In genomic region chr8:83574631-83575315, GRCm38 (mm10) we compare ENCODE assay signal across 11 mouse cellular contexts. TPM values are rescaled to one million over a fixed set of nuclear protein-coding genes. Genes with fewer than 3 reads are reported as not detected.
DNase-seq lines count a peak whose midpoint lies in the region; ATAC-seq lines count a peak whose summit lies in the region.
"Had no signal": no experiment of that assay in that cellular context is flagged by ENCODE, and none has a peak within 500 bp of the region (broad histone marks: within the 10 kb centered on the region; RNA-seq: fewer than 3 reads in every experiment).

No protein-coding gene starts in this region.

- H3K27ac ChIP-seq in limb, embryonic 13.5 days: 0 out of 2 replicates have a peak overlapping the region, but pooled peaks have one; percentile 69
- H3K27ac ChIP-seq in forebrain, embryonic 16.5 days (ENCODE audit: low read length): no peak overlapping the region
- no peak overlapping the region for H3K27ac ChIP-seq in midbrain, embryonic 14.5 days (replicated peaks; ENCODE audit: low read depth, low read length)

- H3K9ac ChIP-seq in limb, embryonic 13.5 days: peak overlapping the region; percentile 48; the same call in 1 of the 2 replicates
- H3K9ac ChIP-seq in forebrain, embryonic 16.5 days (replicated peaks; ENCODE audit: low read depth, low read length): no peak overlapping the region
- no peak overlapping the region for H3K9ac ChIP-seq in midbrain, embryonic 14.5 days (replicated peaks; ENCODE audit: low read length)

- no peak for ATAC-seq in megakaryocyte, adult 5-6 weeks (ENCODE audit: poor library complexity, severe bottlenecking)
- ATAC-seq in limb, embryonic 13.5 days (ENCODE audit: low FRiP score, low read depth): no peak
- no peak for ATAC-seq in forebrain, embryonic 16.5 days
- no peak for ATAC-seq in midbrain, embryonic 14.5 days (ENCODE audit: low FRiP score, low TSS enrichment)

- DNase-seq in heart, adult 18-20 months: peak; percentile 63 to 66
- no peak for DNase-seq in heart, postnatal 14 days
- DNase-seq in gastrocnemius, adult 8-10 months (ENCODE audit: low spot score in 2 of 2): peak; percentile 70 to 71
- DNase-seq in midbrain, embryonic 14.5 days: no peak

- no peaks in the 10 kb centered on the region for H3K27me3 ChIP-seq in megakaryocyte, embryonic 14.5 days (replicated peaks)
- no peaks in the 10 kb centered on the region for H3K27me3 ChIP-seq in limb, embryonic 13.5 days
- H3K27me3 ChIP-seq in forebrain, embryonic 16.5 days (replicated peaks; ENCODE audit: control insufficient read depth, insufficient read depth, low read length): no peaks in the 10 kb centered on the region
- H3K27me3 ChIP-seq in midbrain, embryonic 14.5 days (ENCODE audit: control insufficient read depth, insufficient read depth, low read length): no peaks in the 10 kb centered on the region

- peaks cover 89% of the 10 kb centered on the region for H3K4me1 ChIP-seq in megakaryocyte, embryonic 14.5 days
- H3K4me1 ChIP-seq in limb, embryonic 13.5 days: peaks cover 51% of the 10 kb centered on the region
- H3K4me1 ChIP-seq in forebrain, embryonic 16.5 days (replicated peaks; ENCODE audit: control insufficient read depth, insufficient read depth, low read length): peaks cover 20% of the 10 kb centered on the region
- 0 out of 2 replicates have a peak, but pooled peaks cover 7% of the 10 kb centered on the region for H3K4me1 ChIP-seq in midbrain, embryonic 14.5 days (ENCODE audit: control insufficient read depth, insufficient read depth, low read length)

- H3K36me3 ChIP-seq in megakaryocyte, embryonic 14.5 days (replicated peaks; ENCODE audit: low read length): peaks cover 91% of the 10 kb centered on the region
- H3K36me3 ChIP-seq in limb, embryonic 13.5 days: peaks cover 58% of the 10 kb centered on the region
- H3K36me3 ChIP-seq in forebrain, embryonic 16.5 days (ENCODE audit: control insufficient read depth, insufficient read depth): peaks cover 7% of the 10 kb centered on the region
- peaks cover 47% of the 10 kb centered on the region for H3K36me3 ChIP-seq in midbrain, embryonic 14.5 days (ENCODE audit: control insufficient read depth, insufficient read depth, low read length)

- no peaks in the 10 kb centered on the region for H3K9me3 ChIP-seq in megakaryocyte, embryonic 14.5 days
- no peaks in the 10 kb centered on the region for H3K9me3 ChIP-seq in limb, embryonic 13.5 days
- no peaks in the 10 kb centered on the region for H3K9me3 ChIP-seq in forebrain, embryonic 16.5 days (ENCODE audit: control insufficient read depth, low read length)
- H3K9me3 ChIP-seq in midbrain, embryonic 14.5 days (ENCODE audit: control insufficient read depth, low read length): no peaks in the 10 kb centered on the region

- WGBS in limb, embryonic 13.5 days: 75% methylated on average over 15 of the region's 15 CpGs
- 85% methylated on average over 15 of the region's 15 CpGs for WGBS in forebrain, embryonic 16.5 days
- 88% methylated on average over 15 of the region's 15 CpGs for WGBS in midbrain, embryonic 14.5 days

- intact Hi-C loops in heart, postnatal 14 days (cut with DNase I): loop anchor here (5.0 kb wide), 1 partner anchor 48 kb away; no protein-coding TSS in a partner anchor

- no peak overlapping the region for H3K4me2 ChIP-seq in limb, embryonic 13.5 days (replicated peaks)
- no peak overlapping the region for H3K4me2 ChIP-seq in forebrain, embryonic 16.5 days (ENCODE audit: low read length)
- no peak overlapping the region for H3K4me2 ChIP-seq in midbrain, embryonic 14.5 days (ENCODE audit: low read length)

- peak overlapping the region; percentile 46 for H3K4me3 ChIP-seq in megakaryocyte, embryonic 14.5 days (replicated peaks)
- no peak overlapping the region for H3K4me3 ChIP-seq in limb, embryonic 13.5 days
- H3K4me3 ChIP-seq in forebrain, embryonic 16.5 days (replicated peaks; ENCODE audit: low read length): no peak overlapping the region
- no peak overlapping the region for H3K4me3 ChIP-seq in midbrain, embryonic 14.5 days (replicated peaks; ENCODE audit: low read depth, low read length)

RNA-seq across cellular contexts. Expression of gene Ndufb7, which starts 8.3 kb away (rescaled TPM):
- total RNA-seq in heart, adult 18-20 months (2021): 100 to 1,000 TPM; 661 to 773 TPM
- 100 to 1,000 TPM; 675 to 683 TPM for total RNA-seq in heart, postnatal 14 days (2021)
- 84.7 and 511 TPM in 2 replicates for polyA plus RNA-seq in megakaryocyte, embryonic 14.5 days (2012; ENCODE audit: insufficient read depth, low replicate concordance)
- total RNA-seq in megakaryocyte, adult 5-6 weeks (2015): 132 and 161 TPM in 2 replicates
- 205 and 227 TPM in 2 replicates for total RNA-seq in megakaryocyte, adult 5-6 weeks (2017)
- 100 to 1,000 TPM; 262 to 329 (median 295) TPM for total RNA-seq in gastrocnemius, adult 8-10 months (2022)
- 282 and 290 TPM in 2 replicates for polyA plus RNA-seq in limb, embryonic 13.5 days (2015; fragmentation: Nextera tagmentation; extraction: Ambion mirVana)
- polyA plus RNA-seq in forebrain, embryonic 16.5 days (2015; fragmentation: Nextera tagmentation; extraction: Ambion mirVana): 281 and 325 TPM in 2 replicates
- polyA plus RNA-seq in midbrain, embryonic 14.5 days (2014; fragmentation: Nextera tagmentation; extraction: Ambion mirVana): 346 and 405 TPM in 2 replicates

RNA-seq across cellular contexts. Expression of gene Tecr, which starts 33.0 kb away (rescaled TPM):
- 100 to 1,000 TPM; 487 to 510 TPM for total RNA-seq in heart, adult 18-20 months (2021)
- 100 to 1,000 TPM; 184 to 210 TPM for total RNA-seq in heart, postnatal 14 days (2021)
- 406 and 513 TPM in 2 replicates for polyA plus RNA-seq in megakaryocyte, embryonic 14.5 days (2012; ENCODE audit: insufficient read depth, low replicate concordance)
- total RNA-seq in megakaryocyte, adult 5-6 weeks (2015): 282 and 314 TPM in 2 replicates
- 248 and 255 TPM in 2 replicates for total RNA-seq in megakaryocyte, adult 5-6 weeks (2017)
- total RNA-seq in gastrocnemius, adult 8-10 months (2022): 100 to 1,000 TPM; 461 to 506 (median 481) TPM
- 578 and 605 TPM in 2 replicates for polyA plus RNA-seq in limb, embryonic 13.5 days (2015; fragmentation: Nextera tagmentation; extraction: Ambion mirVana)
- 694 and 809 TPM in 2 replicates for polyA plus RNA-seq in forebrain, embryonic 16.5 days (2015; fragmentation: Nextera tagmentation; extraction: Ambion mirVana)
- polyA plus RNA-seq in midbrain, embryonic 14.5 days (2014; fragmentation: Nextera tagmentation; extraction: Ambion mirVana): 987 and 1,278 TPM in 2 replicates

RNA-seq across cellular contexts. Expression of gene Dnajb1, which starts 33.2 kb away (rescaled TPM):
- total RNA-seq in heart, adult 18-20 months (2021): 10 to 100 TPM; 20.0 to 22.3 TPM
- total RNA-seq in heart, postnatal 14 days (2021): 10 to 100 TPM; 13.9 to 18.2 TPM
- polyA plus RNA-seq in megakaryocyte, embryonic 14.5 days (2012; ENCODE audit: insufficient read depth, low replicate concordance): 23.3 and 30.5 TPM in 2 replicates
- total RNA-seq in megakaryocyte, adult 5-6 weeks (2015): 40.0 and 40.7 TPM in 2 replicates
- 26.4 and 34.4 TPM in 2 replicates for total RNA-seq in megakaryocyte, adult 5-6 weeks (2017)
- 1 to 10 TPM; 3.6 to 7.9 (median 3.8) TPM for total RNA-seq in gastrocnemius, adult 8-10 months (2022)
- 67.0 and 72.5 TPM in 2 replicates for polyA plus RNA-seq in limb, embryonic 13.5 days (2015; fragmentation: Nextera tagmentation; extraction: Ambion mirVana)
- polyA plus RNA-seq in forebrain, embryonic 16.5 days (2015; fragmentation: Nextera tagmentation; extraction: Ambion mirVana): 58.6 and 62.3 TPM in 2 replicates
- 46.2 TPM in 2 replicates for polyA plus RNA-seq in midbrain, embryonic 14.5 days (2014; fragmentation: Nextera tagmentation; extraction: Ambion mirVana)

RNA-seq across cellular contexts. Expression of gene Olfr370, which starts 39.2 kb away (rescaled TPM):
- not detected for total RNA-seq in heart, adult 18-20 months (2021)
- not detected for total RNA-seq in heart, postnatal 14 days (2021)
- not detected in 2 replicates for polyA plus RNA-seq in megakaryocyte, embryonic 14.5 days (2012; ENCODE audit: insufficient read depth, low replicate concordance)
- total RNA-seq in megakaryocyte, adult 5-6 weeks (2015): not detected in 2 replicates
- total RNA-seq in megakaryocyte, adult 5-6 weeks (2017): not detected in 2 replicates
- not detected for total RNA-seq in gastrocnemius, adult 8-10 months (2022)
- polyA plus RNA-seq in limb, embryonic 13.5 days (2015; fragmentation: Nextera tagmentation; extraction: Ambion mirVana): not detected in 2 replicates
- not detected in 2 replicates for polyA plus RNA-seq in forebrain, embryonic 16.5 days (2015; fragmentation: Nextera tagmentation; extraction: Ambion mirVana)
- not detected in 2 replicates for polyA plus RNA-seq in midbrain, embryonic 14.5 days (2014; fragmentation: Nextera tagmentation; extraction: Ambion mirVana)
- polyA plus RNA-seq: limb, embryonic 11.5 days; neural tube, embryonic 11.5 days; stomach, embryonic 16.5 days had no signal

Comparison
In these comparisons a context has a peak if more than half of its experiments do, and no peak if none do; other contexts are left out.
1. DNase-seq: peak in heart, adult 18-20 months (2 of 2) and gastrocnemius, adult 8-10 months (2 of 2); none in heart, postnatal 14 days (0 of 2) and midbrain, embryonic 14.5 days (single experiment).